Mouse (Mus musculus) lung, adult 10 weeks (tissue): ENCODE results near the gene Dzip3. TPM values are rescaled to one million over a fixed set of nuclear protein-coding genes. Genes with fewer than 3 reads are reported as not detected.

Experiments used
- polyA plus RNA-seq: library from polyadenylated mRNA; stranded (reverse); fragments of 350-450 nt; fragmentation: Illumina TruSeq; extraction: RNeasy Lipid Tissue Mini Kit (QIAGEN cat#74804); gene quantifications from one replicate; pipeline ENCODE4 v1.2.3, GENCODE M21; 2014; ENCODE audit warnings: low read depth, low replicate concordance; ENCODE audit not compliant: insufficient read depth

Dzip3 gene
- 3.0 TPM for polyA plus RNA-seq

DNA sequence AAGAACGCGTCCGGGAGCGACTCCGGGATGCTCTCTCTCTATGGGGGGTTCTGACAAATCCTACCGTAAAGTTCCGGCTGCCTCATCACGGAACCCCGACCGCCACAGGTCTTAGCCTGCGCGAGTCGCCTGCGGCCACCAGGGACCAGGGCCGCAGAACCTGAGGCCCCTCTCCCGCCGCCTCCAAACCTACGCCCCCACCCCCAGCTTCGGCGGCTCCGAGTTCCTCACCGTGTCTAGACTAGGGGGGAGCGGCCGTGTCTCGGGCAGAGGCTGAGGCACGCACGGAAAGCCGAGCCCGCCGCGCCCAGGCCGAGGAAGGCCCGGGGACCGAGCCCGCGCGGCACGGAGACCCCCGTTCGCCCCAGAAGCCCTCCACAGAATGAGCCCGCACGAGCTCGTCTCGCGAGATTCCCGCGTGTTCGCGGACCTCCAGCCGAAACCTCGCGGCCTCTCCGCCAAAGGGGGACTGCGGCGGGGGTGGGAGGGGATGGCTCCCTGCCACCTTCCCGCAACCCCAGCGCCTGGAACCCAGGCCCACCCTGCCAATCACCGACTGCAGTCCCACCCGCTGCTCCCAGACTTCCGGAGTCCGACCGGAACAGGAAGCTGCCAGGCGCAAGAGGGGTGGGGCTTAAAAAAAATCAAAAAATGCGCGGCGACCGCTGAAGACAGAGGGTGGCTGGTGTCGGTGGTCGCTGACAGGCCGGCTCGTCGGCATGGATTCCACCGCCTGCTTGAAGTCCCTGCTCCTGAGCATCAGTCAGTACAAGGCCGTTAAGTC lies at the start of gene Dzip3, which contains the start of gene Cip2a:
TSS of gene Dzip3 (minus strand) at position 607 of the 784 bp plus-strand sequence.
TSS of gene Cip2a (plus strand) at position 627 of the 784 bp plus-strand sequence.

Other genes starting within 250 kb of the Dzip3 start
- 1.7 TPM for gene Trat1, start 222.1 kb downstream of the Dzip3 start, polyA plus RNA-seq
- not detected for gene Retnlb, start 177.3 kb downstream of the Dzip3 start, polyA plus RNA-seq
- 204 TPM for gene Retnla, start 151.6 kb downstream of the Dzip3 start, polyA plus RNA-seq
- gene Retnlg, start 121.5 kb downstream of the Dzip3 start, polyA plus RNA-seq: 84.7 TPM
- 1.0 TPM for gene Cip2a, start within 50 bp of the Dzip3 start, polyA plus RNA-seq
- gene Myh15, start 63.3 kb upstream of the Dzip3 start, polyA plus RNA-seq: not detected